Mouse (Mus musculus) brown adipose tissue, adult 24 weeks (tissue): ENCODE measurements around the gene Ulk4. TPM values are rescaled to one million over a fixed set of nuclear protein-coding genes. Genes with fewer than 3 reads are reported as not detected.

ENCODE experiments used
- H3K27ac ChIP-seq: fragments of 200-500 bp; replicated peaks from 2 replicates; pipeline ENCODE4 v1.5.1; 2012; ENCODE audit warnings: low read depth, mild to moderate bottlenecking, low read length
- H3K4me1 ChIP-seq: fragments of 200-500 bp; 2 replicates; pipeline ENCODE4 v1.6.1; 2012; ENCODE audit warnings: low read length, mixed read lengths; ENCODE audit not compliant: control insufficient read depth, insufficient read depth, insufficient read length
- H3K4me3 ChIP-seq: fragments of 200-500 bp; 2 replicates; pipeline ENCODE4 v1.5.1; 2012; ENCODE audit warnings: low read depth, mild to moderate bottlenecking, low read length, moderate library complexity; ENCODE audit not compliant: insufficient read depth
- polyA plus RNA-seq: library from polyadenylated mRNA; stranded (reverse); fragments of >200 nt; gene quantifications from 2 replicates; pipeline ENCODE4 v1.2.4, GENCODE M21; 2012; ENCODE audit not compliant: missing spikeins, insufficient read depth, insufficient read length

Gene Ulk4
- 4.4 TPM in 1 of 2 replicates, not detected in the other for polyA plus RNA-seq

GRCm38 (mm10) chr9:121277118-121278060 is at the start of gene Ulk4:
TSS of gene Ulk4 (minus strand) at chr9:121277197.
- no peaks in the 10 kb centered on the region; the same call in 1 of the 2 replicates for H3K4me1 ChIP-seq
- peak within 1 kb of the TSS; percentile 49 for H3K27ac ChIP-seq
- H3K4me3 ChIP-seq = peak within 1 kb of the TSS; percentile 83

- Histone ChIP-seq H3K27ac (no peak overlapping the region), H3K4me3 (no peak overlapping the region)
These were observed 45.0 kb upstream of the Ulk4 start for GRCm38 (mm10) chr9:121322034-121322433.

GRCm38 (mm10) chr9:121321118-121321517 is 44.1 kb upstream of the Ulk4 start:
- H3K27ac ChIP-seq = 0 out of 2 replicates have a peak overlapping the region, but pooled peaks have one; percentile 10
- no peak overlapping the region for H3K4me3 ChIP-seq
- H3K4me1 ChIP-seq = peaks cover 23% of the 10 kb centered on the region

More at GRCm38 (mm10) chr9:121322034-121322433, 45.0 kb upstream of the Ulk4 start:
- H3K4me1 ChIP-seq = peaks cover 19% of the 10 kb centered on the region

GRCm38 (mm10) chr9:121320433-121320832 is 43.4 kb upstream of the Ulk4 start:
- no peak overlapping the region for H3K4me3 ChIP-seq
- H3K4me1 ChIP-seq = peaks cover 30% of the 10 kb centered on the region
- peak overlapping the region; percentile 74 for H3K27ac ChIP-seq

- H3K4me3 ChIP-seq = no peak overlapping the region
- H3K4me1 ChIP-seq = peaks cover 33% of the 10 kb centered on the region
- 0 out of 2 replicates have a peak overlapping the region, but pooled peaks have one; percentile 30 for H3K27ac ChIP-seq
These were observed 42.4 kb upstream of the Ulk4 start for GRCm38 (mm10) chr9:121319323-121319966.

- peak overlapping the region; percentile 99 for H3K27ac ChIP-seq
- peaks cover 46% of the 10 kb centered on the region for H3K4me1 ChIP-seq
- no peak overlapping the region for H3K4me3 ChIP-seq
These were observed 39.8 kb upstream of the Ulk4 start for GRCm38 (mm10) chr9:121316621-121317405.

GRCm38 (mm10) chr9:121315901-121316595 is 39.1 kb upstream of the Ulk4 start:
- Histone ChIP-seq H3K4me1 (peaks cover 46% of the 10 kb centered on the region), H3K27ac (peak overlapping the region; percentile 99), H3K4me3 (no peak overlapping the region)

- Histone ChIP-seq H3K4me3 (peak overlapping the region; percentile 55), H3K4me1 (peaks cover 39% of the 10 kb centered on the region), H3K27ac (peak overlapping the region; percentile 99)
These were observed 37.6 kb upstream of the Ulk4 start for GRCm38 (mm10) chr9:121314541-121315152.

GRCm38 (mm10) chr9:121313656-121314374 is 36.8 kb upstream of the Ulk4 start:
- Histone ChIP-seq H3K4me1 (peaks cover 40% of the 10 kb centered on the region), H3K4me3 (peak overlapping the region; percentile 55), H3K27ac (peak overlapping the region; percentile 99)

- Histone ChIP-seq H3K4me3 (no peak overlapping the region), H3K4me1 (peaks cover 35% of the 10 kb centered on the region), H3K27ac (0 out of 2 replicates have a peak overlapping the region, but pooled peaks have one; percentile 24)
These were observed 35.4 kb upstream of the Ulk4 start for GRCm38 (mm10) chr9:121312237-121312891.

- Histone ChIP-seq H3K27ac (0 out of 2 replicates have a peak overlapping the region, but pooled peaks have one; percentile 24), H3K4me1 (peaks cover 37% of the 10 kb centered on the region)
These were observed 34.8 kb upstream of the Ulk4 start for GRCm38 (mm10) chr9:121311846-121312236.

GRCm38 (mm10) chr9:121310501-121310900 is 33.5 kb upstream of the Ulk4 start:
- H3K27ac ChIP-seq = no peak overlapping the region

More at GRCm38 (mm10) chr9:121311846-121312236, 34.8 kb upstream of the Ulk4 start:
- no peak overlapping the region for H3K4me3 ChIP-seq

GRCm38 (mm10) chr9:121309287-121309686 is 32.3 kb upstream of the Ulk4 start:
- H3K27ac ChIP-seq = no peak overlapping the region
- peaks cover 36% of the 10 kb centered on the region for H3K4me1 ChIP-seq
- H3K4me3 ChIP-seq = no peak overlapping the region

More at GRCm38 (mm10) chr9:121310501-121310900, 33.5 kb upstream of the Ulk4 start:
- peaks cover 36% of the 10 kb centered on the region for H3K4me1 ChIP-seq
- no peak overlapping the region for H3K4me3 ChIP-seq
